Mouse (Mus musculus) midbrain, embryonic 13.5 days (tissue): ENCODE measurements around the gene Enox1. TPM values are rescaled to one million over a fixed set of nuclear protein-coding genes. Genes with fewer than 3 reads are reported as not detected.
A peak's percentile ranks its signal among the peaks of the same experiment; 100 is the strongest.
"Not testable (repeated sequence)": the region's sequence is repeated elsewhere in the genome, so short reads cannot be mapped to it uniquely, and the experiment has no call there.

Experiments used
- ATAC-seq: fragments of 200-750 bp; cut with Nextera tagmentation; 2 replicates; pipeline ENCODE4 v1.8.0; 2017; ENCODE audit warnings: mild to moderate bottlenecking, moderate TSS enrichment, moderate library complexity
- H3K27ac ChIP-seq: fragments of 300-500 bp; sonication (generic); 2 replicates; pipeline ENCODE4 v1.5.1; 2015; ENCODE audit warnings: inconsistent platforms, mild to moderate bottlenecking, moderate library complexity
- H3K27me3 ChIP-seq: fragments of 300-500 bp; sonication (generic); 2 replicates; pipeline ENCODE4 v1.6.1; 2015; ENCODE audit warnings: mild to moderate bottlenecking, inconsistent platforms
- H3K36me3 ChIP-seq: fragments of 300-500 bp; sonication (generic); 2 replicates; pipeline ENCODE4 v1.6.1; 2015; ENCODE audit warnings: mild to moderate bottlenecking, inconsistent platforms
- H3K4me1 ChIP-seq: fragments of 300-500 bp; sonication (generic); replicated peaks from 2 replicates; pipeline ENCODE4 v1.6.1; 2015; ENCODE audit warnings: inconsistent platforms
- H3K4me2 ChIP-seq: fragments of 300-500 bp; sonication (generic); replicated peaks from 2 replicates; pipeline ENCODE4 v1.6.1; 2015; ENCODE audit warnings: moderate library complexity, mild to moderate bottlenecking, inconsistent platforms
- H3K4me3 ChIP-seq: fragments of 300-500 bp; sonication (generic); replicated peaks from 2 replicates; pipeline ENCODE4 v1.5.1; 2015; ENCODE audit warnings: mild to moderate bottlenecking, inconsistent platforms
- H3K9ac ChIP-seq: fragments of 300-500 bp; sonication (generic); replicated peaks from 2 replicates; pipeline ENCODE4 v1.6.1; 2015; ENCODE audit warnings: mild to moderate bottlenecking, inconsistent platforms
- H3K9me3 ChIP-seq: fragments of 300-500 bp; sonication (generic); 2 replicates; pipeline ENCODE4 v1.6.1; 2016; ENCODE audit warnings: mild to moderate bottlenecking, inconsistent platforms
- WGBS: fragments of 180-500 bp; shearing (Covaris S2); methylation state at CpG from one replicate; pipeline ENCODE4 v1.1.7; 2015; 5-methylcytosine and 5-hydroxymethylcytosine counted together
- polyA plus RNA-seq: library from polyadenylated mRNA; unstranded; fragments of >200 nt; fragmentation: Nextera tagmentation; extraction: Ambion mirVana; gene quantifications from 2 replicates; pipeline ENCODE4 v1.2.1, GENCODE M21; 2015

The Enox1 gene
- polyA plus RNA-seq, 1 experiment from 2014 or later: 44.0 TPM

DNA sequence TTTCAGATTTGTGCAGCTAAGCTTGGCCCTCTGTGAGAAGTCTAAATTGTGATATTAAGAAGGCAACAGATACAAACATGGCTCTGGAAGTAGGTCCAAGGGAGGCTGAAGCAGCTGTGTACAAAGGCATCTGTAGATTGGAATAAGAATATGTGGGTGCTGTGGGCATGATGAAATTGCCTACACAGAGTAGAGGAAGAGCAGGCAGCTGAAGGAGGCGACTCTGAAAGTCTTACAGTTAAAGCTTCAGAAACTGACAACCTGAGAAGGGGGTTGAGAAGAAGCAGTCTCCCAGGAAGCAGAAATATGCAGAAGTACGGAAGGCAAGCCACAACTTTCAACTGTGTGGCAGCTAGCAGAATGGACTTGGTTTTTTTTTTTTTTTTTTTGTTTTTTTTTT is 380.0 kb downstream of the Enox1 start:
- 93% methylated on average over 2 of the region's 2 CpGs for WGBS
- no peak overlapping the region for H3K4me3 ChIP-seq
- H3K36me3 ChIP-seq: no peaks in the 10 kb centered on the region
- H3K9me3 ChIP-seq: no peaks in the 10 kb centered on the region
- no peaks in the 10 kb centered on the region for H3K27me3 ChIP-seq
- H3K27ac ChIP-seq: no peak overlapping the region
- no peak for ATAC-seq
- H3K4me2 ChIP-seq: no peak overlapping the region
- no peak overlapping the region for H3K9ac ChIP-seq
- no peaks in the 10 kb centered on the region for H3K4me1 ChIP-seq

DNA sequence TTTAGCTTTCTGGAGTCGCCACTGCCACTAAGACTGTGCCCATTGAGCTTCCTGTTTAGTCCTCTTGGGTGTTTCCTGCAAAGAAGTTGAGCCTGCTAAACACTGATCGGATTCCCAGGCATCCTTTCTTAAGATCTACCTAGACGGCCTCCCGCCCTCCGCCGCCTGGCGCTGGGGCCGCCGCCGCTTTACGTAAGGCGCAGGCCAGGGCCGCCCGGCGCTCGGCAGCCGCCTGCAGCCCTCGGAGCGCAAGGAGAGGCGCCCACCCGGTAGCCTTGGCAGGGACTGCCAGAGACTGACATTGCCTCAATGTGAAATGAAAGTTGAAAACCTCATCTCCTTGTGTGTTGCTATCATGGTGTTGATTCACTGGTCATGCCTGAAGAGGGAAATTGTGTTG is 383.0 kb downstream of the Enox1 start:
- not testable (repeated sequence) for H3K27me3 ChIP-seq
- 59% methylated on average over 21 of the region's 21 CpGs for WGBS

GRCm38 (mm10) chr14:77541925-77542324 is 385.4 kb downstream of the Enox1 start:
- no peak for ATAC-seq
- no peak overlapping the region for H3K4me2 ChIP-seq
- no peaks in the 10 kb centered on the region for H3K27me3 ChIP-seq
- H3K9me3 ChIP-seq: no peaks in the 10 kb centered on the region
- H3K27ac ChIP-seq: no peak overlapping the region
- no peak overlapping the region for H3K9ac ChIP-seq
- 84% methylated on average over 7 of the region's 7 CpGs for WGBS
- peaks cover 11% of the 10 kb centered on the region; the same call in 1 of the 2 replicates for H3K4me1 ChIP-seq
- no peak overlapping the region for H3K4me3 ChIP-seq
- no peaks in the 10 kb centered on the region for H3K36me3 ChIP-seq

More for the DNA sequence above, 383.0 kb downstream of the Enox1 start:
- ATAC-seq: 0 out of 2 replicates have a peak, but pooled peaks have one; percentile 60
- peaks cover 11% of the 10 kb centered on the region; the same call in 1 of the 2 replicates for H3K4me1 ChIP-seq
- H3K36me3 ChIP-seq, H3K9ac ChIP-seq, H3K27ac ChIP-seq, H3K4me3 ChIP-seq, H3K4me2 ChIP-seq, H3K9me3 ChIP-seq: not testable (repeated sequence)

DNA sequence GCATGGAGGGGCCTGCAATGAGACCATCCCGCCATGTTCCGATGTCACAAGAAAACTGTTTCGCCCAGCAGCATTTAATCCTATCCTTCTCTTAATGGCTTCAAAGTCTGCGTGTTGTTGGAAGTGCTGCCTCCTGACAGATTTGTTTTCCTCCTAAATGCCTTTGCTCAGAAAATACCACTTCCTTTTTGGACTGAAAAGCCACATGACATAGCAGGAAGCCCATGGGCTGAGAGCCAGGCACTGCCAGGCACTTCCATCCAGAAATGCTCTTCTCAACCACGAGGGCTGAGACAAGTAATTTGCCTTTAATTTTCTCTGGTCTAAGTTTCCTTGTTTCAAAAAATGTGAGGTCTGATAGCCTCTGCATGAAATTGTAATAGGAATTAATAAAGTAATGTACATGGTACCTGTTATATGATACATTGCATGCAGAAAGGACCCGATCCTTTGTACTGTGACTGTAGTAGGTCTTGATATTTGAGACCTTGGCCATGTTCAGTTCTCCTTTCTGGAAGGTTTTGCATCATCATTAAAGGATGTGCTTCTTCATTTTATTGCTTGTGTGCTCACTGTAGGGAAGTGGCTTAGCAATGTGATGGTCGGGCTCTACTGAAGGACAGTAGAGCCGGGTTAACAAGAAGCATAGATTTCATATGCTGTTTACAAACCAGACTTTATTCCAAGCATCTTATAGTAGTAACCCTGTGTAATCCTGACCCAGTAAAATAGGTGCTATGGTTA is 390.1 kb downstream of the Enox1 start:
- Histone ChIP-seq H3K9ac (no peak overlapping the region), H3K9me3 (no peaks in the 10 kb centered on the region), H3K4me1 (peaks cover 13% of the 10 kb centered on the region; the same call in 1 of the 2 replicates), H3K27me3 (no peaks in the 10 kb centered on the region), H3K36me3 (no peaks in the 10 kb centered on the region), H3K4me3 (no peak overlapping the region), H3K27ac (no peak overlapping the region), H3K4me2 (no peak overlapping the region)
- no peak for ATAC-seq
- WGBS: 91% methylated on average over 8 of the region's 8 CpGs

- no peak overlapping the region for H3K4me3 ChIP-seq
- no peaks in the 10 kb centered on the region for H3K27me3 ChIP-seq
- no peak overlapping the region for H3K27ac ChIP-seq
- H3K36me3 ChIP-seq: no peaks in the 10 kb centered on the region
- no peak overlapping the region for H3K4me2 ChIP-seq
- no peak overlapping the region for H3K9ac ChIP-seq
- no peaks in the 10 kb centered on the region for H3K9me3 ChIP-seq
- no peak for ATAC-seq
- 85% methylated on average over 5 of the region's 5 CpGs for WGBS
- H3K4me1 ChIP-seq: peaks cover 13% of the 10 kb centered on the region; the same call in 1 of the 2 replicates
These were observed 390.8 kb downstream of the Enox1 start for GRCm38 (mm10) chr14:77547351-77547750.

- no peak overlapping the region for H3K4me2 ChIP-seq
- no peak overlapping the region for H3K9ac ChIP-seq
- H3K27me3 ChIP-seq: no peaks in the 10 kb centered on the region
- no peak overlapping the region for H3K27ac ChIP-seq
- H3K4me1 ChIP-seq: 0 out of 2 replicates have a peak, but pooled peaks cover 5% of the 10 kb centered on the region
- H3K9me3 ChIP-seq: no peaks in the 10 kb centered on the region
- H3K36me3 ChIP-seq: no peaks in the 10 kb centered on the region
- ATAC-seq: no peak
- H3K4me3 ChIP-seq: no peak overlapping the region
- 92% methylated on average over 5 of the region's 5 CpGs for WGBS
These were observed 392.4 kb downstream of the Enox1 start for GRCm38 (mm10) chr14:77548963-77549362.

DNA sequence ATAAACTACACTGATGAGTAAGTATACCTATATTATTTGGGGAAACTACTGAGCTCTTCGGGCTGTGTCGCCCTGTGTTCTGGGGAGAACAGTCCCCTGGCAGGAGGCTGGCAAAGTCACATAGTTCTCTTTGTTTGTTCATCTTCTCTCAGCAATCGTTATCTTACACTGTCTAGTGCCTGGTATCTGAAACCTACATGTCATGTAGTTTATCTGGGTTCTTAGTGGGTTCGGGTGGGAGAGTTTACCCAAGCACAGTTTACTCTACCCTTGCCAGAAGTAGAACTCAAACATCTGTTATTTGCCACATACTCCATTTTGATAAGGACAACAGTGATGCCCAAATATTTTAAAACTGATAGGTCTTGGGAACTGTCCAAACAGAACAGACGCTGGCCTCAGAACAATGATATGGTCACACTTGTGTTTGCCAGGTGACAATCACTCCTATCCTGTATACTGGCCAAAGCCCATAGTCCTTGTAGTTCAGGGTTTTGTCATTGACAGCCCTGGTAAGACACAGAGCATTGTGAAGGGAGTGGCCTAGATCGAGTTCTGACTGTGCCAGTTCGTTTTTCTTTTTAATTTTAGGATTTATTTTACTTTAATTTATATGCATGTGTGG is 401.0 kb downstream of the Enox1 start:
- Histone ChIP-seq H3K4me3 (no peak overlapping the region), H3K27me3 (no peaks in the 10 kb centered on the region), H3K36me3 (no peaks in the 10 kb centered on the region), H3K4me1 (peaks cover 6% of the 10 kb centered on the region), H3K9ac (no peak overlapping the region), H3K27ac (no peak overlapping the region), H3K4me2 (no peak overlapping the region), H3K9me3 (no peaks in the 10 kb centered on the region)
- 93% methylated on average over 7 of the region's 7 CpGs for WGBS
- no peak for ATAC-seq

DNA sequence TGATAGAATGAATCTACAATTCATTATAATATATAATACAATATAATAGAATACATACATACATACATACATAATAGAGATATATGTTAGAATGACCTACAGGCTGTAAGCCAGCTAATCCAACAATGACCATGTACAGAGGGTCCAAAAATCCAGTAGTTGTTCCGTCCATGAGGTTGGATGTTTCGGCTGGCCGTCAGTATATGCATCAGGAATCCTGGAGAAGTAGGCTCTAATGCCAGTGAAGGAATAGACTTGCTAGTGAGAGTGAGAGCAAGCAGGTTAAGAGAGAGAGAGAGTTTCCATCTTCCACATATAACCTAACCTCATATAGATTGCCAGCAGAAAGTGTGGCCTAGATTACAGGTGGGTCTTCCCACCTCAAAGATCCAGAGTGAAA is 402.3 kb downstream of the Enox1 start:
- Histone ChIP-seq H3K36me3 (no peaks in the 10 kb centered on the region), H3K9ac (no peak overlapping the region), H3K27ac (no peak overlapping the region), H3K4me3 (no peak overlapping the region), H3K9me3 (no peaks in the 10 kb centered on the region), H3K27me3 (no peaks in the 10 kb centered on the region), H3K4me1 (peaks cover 6% of the 10 kb centered on the region), H3K4me2 (no peak overlapping the region)
- 95% methylated on average over 3 of the region's 3 CpGs for WGBS
- ATAC-seq: no peak

DNA sequence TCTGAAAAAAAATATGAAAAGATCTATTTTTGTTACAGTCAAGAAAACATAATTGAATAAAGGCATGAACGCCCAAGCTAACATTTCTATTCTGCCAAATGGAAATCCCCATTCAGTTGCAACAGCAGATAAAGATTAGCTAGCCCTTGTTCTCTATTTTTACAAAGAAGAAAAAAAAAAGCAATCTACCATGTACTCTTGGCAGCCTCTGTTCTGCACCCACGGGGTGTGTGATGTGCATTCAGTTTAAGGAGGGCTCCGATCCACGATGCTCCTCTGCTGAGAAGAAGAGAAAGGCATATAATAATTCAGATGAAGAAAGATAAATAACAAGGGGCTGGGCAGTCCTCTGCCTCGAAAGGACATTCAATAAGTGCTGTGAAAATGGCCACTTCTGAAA is 403.2 kb downstream of the Enox1 start:
- Histone ChIP-seq H3K9me3 (no peaks in the 10 kb centered on the region), H3K4me1 (peaks cover 6% of the 10 kb centered on the region), H3K27ac (peak overlapping the region; percentile 36; the same call in 1 of the 2 replicates), H3K9ac (no peak overlapping the region), H3K36me3 (no peaks in the 10 kb centered on the region), H3K27me3 (no peaks in the 10 kb centered on the region), H3K4me2 (no peak overlapping the region), H3K4me3 (no peak overlapping the region)
- ATAC-seq: no peak
- 60% methylated on average over 5 of the region's 5 CpGs for WGBS

DNA sequence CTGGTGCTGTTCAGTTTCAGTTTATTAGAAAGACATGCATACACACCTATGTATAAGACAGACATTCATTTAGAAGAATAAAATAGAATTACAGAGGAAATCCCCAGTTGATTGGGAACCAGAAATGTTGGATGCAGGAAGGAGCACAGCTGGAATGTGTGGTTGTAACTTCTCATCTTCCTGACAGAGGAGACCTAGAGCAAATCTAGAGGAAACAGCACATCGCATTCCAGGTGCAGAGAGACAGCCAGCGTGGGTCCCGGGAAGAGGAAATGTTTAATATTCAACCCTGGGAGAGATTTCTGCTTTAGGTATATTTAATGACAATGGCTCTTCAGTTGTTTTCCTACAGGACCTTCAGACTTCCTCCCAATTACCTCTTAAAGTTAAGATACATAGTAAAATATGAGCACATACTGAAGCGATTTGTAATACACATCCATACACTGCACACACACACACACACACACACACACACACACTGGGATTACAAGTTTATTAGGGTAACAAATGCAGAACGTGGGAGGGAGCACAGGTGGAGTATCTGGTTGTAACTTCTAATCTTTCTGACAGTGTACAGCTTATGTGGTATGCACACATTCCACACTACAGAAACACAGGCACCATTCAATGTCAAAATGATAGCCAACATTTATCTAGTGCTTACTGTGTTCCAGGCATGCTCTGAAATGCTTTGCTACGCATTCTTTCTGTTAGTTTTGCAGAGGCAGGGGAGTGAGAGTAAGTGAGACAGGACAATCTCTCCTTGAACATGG is 405.4 kb downstream of the Enox1 start:
- no peak overlapping the region for H3K9ac ChIP-seq
- H3K9me3 ChIP-seq: no peaks in the 10 kb centered on the region
- no peak overlapping the region for H3K27ac ChIP-seq
- no peak overlapping the region for H3K4me2 ChIP-seq
- H3K4me1 ChIP-seq: peaks cover 6% of the 10 kb centered on the region
- 89% methylated on average over 6 of the region's 6 CpGs for WGBS
- H3K27me3 ChIP-seq: no peaks in the 10 kb centered on the region
- no peaks in the 10 kb centered on the region for H3K36me3 ChIP-seq
- ATAC-seq: no peak
- H3K4me3 ChIP-seq: no peak overlapping the region

DNA sequence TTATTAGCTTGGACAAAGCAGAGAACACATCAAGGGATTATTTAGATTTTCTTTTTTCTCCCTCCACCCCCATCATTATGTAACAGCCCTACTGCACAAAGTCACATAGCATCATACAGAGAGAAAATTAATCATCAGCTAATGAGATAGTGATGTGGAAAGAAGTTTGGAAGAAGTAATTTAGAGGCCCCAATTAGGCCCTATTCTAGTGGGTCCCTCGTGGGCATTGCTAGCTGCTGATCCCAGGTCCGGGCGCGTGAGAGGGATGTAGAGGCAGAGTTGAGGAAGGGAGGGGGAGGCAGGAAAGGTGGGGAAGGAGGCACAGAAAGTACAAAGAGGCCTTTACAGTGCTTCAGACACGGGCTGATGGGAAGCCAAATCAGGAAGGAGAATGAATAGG is 407.4 kb downstream of the Enox1 start:
- peaks cover 6% of the 10 kb centered on the region for H3K4me1 ChIP-seq
- WGBS: 73% methylated on average over 5 of the region's 5 CpGs
- no peak overlapping the region for H3K4me2 ChIP-seq
- ATAC-seq: no peak
- H3K36me3 ChIP-seq: no peaks in the 10 kb centered on the region
- H3K4me3 ChIP-seq: no peak overlapping the region
- no peaks in the 10 kb centered on the region for H3K9me3 ChIP-seq
- H3K9ac ChIP-seq: no peak overlapping the region
- H3K27me3 ChIP-seq: no peaks in the 10 kb centered on the region
- H3K27ac ChIP-seq: no peak overlapping the region

GRCm38 (mm10) chr14:77567120-77567519 is 410.6 kb downstream of the Enox1 start:
- no peak overlapping the region for H3K4me3 ChIP-seq
- no peaks in the 10 kb centered on the region for H3K9me3 ChIP-seq
- WGBS: 78% methylated on average over 2 of the region's 2 CpGs
- ATAC-seq: no peak
- H3K4me2 ChIP-seq: no peak overlapping the region
- H3K27ac ChIP-seq: no peak overlapping the region
- no peaks in the 10 kb centered on the region for H3K4me1 ChIP-seq
- H3K36me3 ChIP-seq: no peaks in the 10 kb centered on the region
- H3K27me3 ChIP-seq: no peaks in the 10 kb centered on the region
- H3K9ac ChIP-seq: no peak overlapping the region
